Mouse (Mus musculus) stomach, embryonic 14.5 days (tissue): ENCODE data around the gene Rcn2. TPM values are rescaled to one million over a fixed set of nuclear protein-coding genes. Genes with fewer than 3 reads are reported as not detected.
A peak's percentile ranks its signal among the peaks of the same experiment; 100 is the strongest.

ENCODE experiments used
- ATAC-seq: fragments of 200-750 bp; cut with Nextera tagmentation; 2 replicates; pipeline ENCODE4 v1.8.0; 2017; ENCODE audit warnings: low read depth, moderate TSS enrichment; ENCODE audit not compliant: insufficient number of reproducible peaks, insufficient read depth, low FRiP score
- H3K27ac ChIP-seq: fragments of 300-500 bp; sonication (generic); 2 replicates; pipeline ENCODE4 v1.5.1; 2014; ENCODE audit warnings: mild to moderate bottlenecking, low read length, moderate library complexity, mixed read lengths
- H3K27me3 ChIP-seq: fragments of 300-500 bp; sonication (generic); 2 replicates; pipeline ENCODE4 v1.6.1; 2014; ENCODE audit warnings: low read length, control low read depth, mixed read lengths; ENCODE audit not compliant: control insufficient read depth, insufficient read depth
- H3K36me3 ChIP-seq: fragments of 300-500 bp; sonication (generic); 2 replicates; pipeline ENCODE4 v1.6.1; 2014; ENCODE audit warnings: mild to moderate bottlenecking, control low read depth, low read length, moderate library complexity, mixed read lengths; ENCODE audit not compliant: control insufficient read depth, insufficient read depth
- H3K4me1 ChIP-seq: fragments of 300-500 bp; sonication (generic); 2 replicates; pipeline ENCODE4 v1.6.1; 2014; ENCODE audit warnings: low read length, control low read depth, mixed read lengths; ENCODE audit not compliant: control insufficient read depth, insufficient read depth
- H3K4me2 ChIP-seq: fragments of 300-500 bp; sonication (generic); replicated peaks from 2 replicates; pipeline ENCODE4 v1.6.1; 2014; ENCODE audit warnings: low read depth, low read length, control low read depth
- H3K4me3 ChIP-seq: fragments of 300-500 bp; sonication (generic); 2 replicates; pipeline ENCODE4 v1.5.1; 2014; ENCODE audit warnings: low read depth, low read length, control low read depth
- H3K9ac ChIP-seq: fragments of 300-500 bp; sonication (generic); replicated peaks from 2 replicates; pipeline ENCODE4 v1.6.1; 2014; ENCODE audit warnings: low read depth, mild to moderate bottlenecking, control low read depth, low read length, moderate library complexity, mixed read lengths
- H3K9me3 ChIP-seq: fragments of 300-500 bp; sonication (generic); 2 replicates; pipeline ENCODE4 v1.6.1; 2016; ENCODE audit warnings: low read depth, low read length, control low read depth; ENCODE audit not compliant: control insufficient read depth
- WGBS: fragments of 180-500 bp; shearing (Covaris S2); extraction: QIAGEN DNeasy Blood & Tissue Kit; methylation state at CpG from one replicate; pipeline ENCODE4 v1.1.7; 2014; 5-methylcytosine and 5-hydroxymethylcytosine counted together
- polyA plus RNA-seq: library from polyadenylated mRNA; unstranded; fragments of >200 nt; fragmentation: Nextera tagmentation; extraction: Ambion mirVana; gene quantifications from 2 replicates; pipeline ENCODE4 v1.2.1, GENCODE M21; 2014

The Rcn2 gene
- polyA plus RNA-seq, 1 experiment from 2014 or later: 247 TPM

DNA sequence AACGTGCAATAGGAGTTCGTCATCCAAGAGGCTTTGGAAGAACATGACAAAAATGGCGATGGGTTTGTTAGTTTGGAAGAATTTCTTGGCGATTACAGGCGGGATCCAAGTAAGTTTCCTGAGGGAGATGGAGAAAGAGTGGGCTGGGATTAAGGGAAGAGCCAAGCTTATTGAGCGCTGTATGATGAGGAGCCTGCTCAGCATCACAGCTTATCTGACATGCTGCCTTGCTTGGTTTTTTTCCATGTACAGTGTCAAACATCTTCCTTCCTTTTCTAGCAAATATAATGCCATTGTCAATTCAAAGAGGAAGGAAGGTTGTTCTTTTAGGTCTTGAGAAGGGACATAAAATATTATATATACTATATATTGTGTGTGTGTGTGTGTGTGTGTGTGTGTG is 14.5 kb downstream of the Rcn2 start:
- Histone ChIP-seq H3K4me3 (no peak overlapping the region), H3K27me3 (no peaks in the 10 kb centered on the region), H3K27ac (no peak overlapping the region), H3K9me3 (no peaks in the 10 kb centered on the region), H3K4me1 (no peaks in the 10 kb centered on the region), H3K9ac (no peak overlapping the region), H3K36me3 (peaks cover 53% of the 10 kb centered on the region), H3K4me2 (no peak overlapping the region)
- no peak for ATAC-seq
- 88% methylated on average over 6 of the region's 6 CpGs for WGBS

DNA sequence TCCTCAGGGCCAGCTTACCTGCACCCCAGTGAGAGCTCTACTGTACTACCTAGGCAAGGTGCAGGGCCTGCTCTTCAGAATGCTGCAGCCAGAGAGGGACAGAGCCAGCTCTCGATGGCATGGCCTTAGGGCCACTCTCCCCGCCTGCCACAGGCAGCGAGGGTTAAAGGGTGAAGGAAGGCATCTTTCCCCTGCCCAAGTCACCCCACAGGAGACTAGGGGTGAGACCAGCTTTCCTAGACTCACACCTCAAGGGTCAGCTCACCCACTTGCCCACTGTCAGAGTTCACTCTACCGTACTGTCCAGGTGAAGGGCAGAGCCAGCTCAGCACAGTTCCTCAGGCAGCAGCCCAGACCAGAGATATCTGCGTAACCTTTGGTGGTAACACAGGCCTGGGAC is 20.7 kb downstream of the Rcn2 start:
- Histone ChIP-seq H3K4me3 (no peak overlapping the region), H3K9ac (no peak overlapping the region), H3K36me3 (peaks cover 46% of the 10 kb centered on the region), H3K4me2 (no peak overlapping the region), H3K27ac (no peak overlapping the region), H3K9me3 (no peaks in the 10 kb centered on the region), H3K27me3 (no peaks in the 10 kb centered on the region), H3K4me1 (no peaks in the 10 kb centered on the region; the same call in 1 of the 2 replicates)
- WGBS: 91% methylated on average over 5 of the region's 5 CpGs
- ATAC-seq: no peak

DNA sequence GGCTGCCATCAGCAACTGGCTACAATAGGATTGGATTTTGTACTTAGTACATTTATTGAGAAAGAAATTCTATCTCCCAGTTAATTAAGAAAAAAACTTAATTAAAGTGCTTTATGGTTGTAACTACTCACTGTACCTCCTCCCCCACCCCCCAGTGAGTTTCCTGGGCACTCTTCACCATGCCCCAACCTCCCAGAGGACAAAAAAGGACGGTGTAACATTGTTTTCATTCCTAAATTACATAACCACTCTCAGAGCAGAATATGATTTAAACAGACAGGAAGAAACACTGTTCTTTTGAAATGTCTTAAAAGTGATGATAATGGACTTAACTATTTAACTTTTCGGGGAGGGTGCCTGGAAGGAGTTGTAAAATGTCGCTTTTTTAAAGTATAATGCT is 23.4 kb downstream of the Rcn2 start:
- no peak for ATAC-seq
- no peak overlapping the region for H3K27ac ChIP-seq

DNA sequence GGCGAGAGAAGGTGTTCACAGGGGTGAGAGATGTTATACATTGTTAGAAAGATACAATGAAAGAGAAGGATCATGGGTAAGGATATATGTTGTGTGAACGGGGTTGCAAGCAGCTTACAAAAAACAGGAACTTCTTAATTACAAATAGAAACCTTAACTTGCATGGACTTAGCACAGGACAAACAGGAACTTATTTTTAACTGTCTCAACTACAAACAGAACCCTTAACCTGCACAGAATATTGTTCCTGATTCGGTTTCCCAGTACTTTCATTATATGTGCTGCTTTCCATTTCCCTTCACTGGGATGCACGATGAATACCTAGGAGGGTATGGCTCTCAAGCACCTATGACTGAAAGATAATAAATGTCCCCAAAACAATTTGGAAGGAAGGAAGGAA is 26.3 kb downstream of the Rcn2 start:
- no peaks in the 10 kb centered on the region for H3K9me3 ChIP-seq
- WGBS: 90% methylated on average over 4 of the region's 4 CpGs
- peaks cover 21% of the 10 kb centered on the region; the same call in 1 of the 2 replicates for H3K36me3 ChIP-seq
- H3K9ac ChIP-seq: no peak overlapping the region
- H3K27ac ChIP-seq: no peak overlapping the region
- no peak overlapping the region for H3K4me2 ChIP-seq
- H3K27me3 ChIP-seq: no peaks in the 10 kb centered on the region
- H3K4me1 ChIP-seq: no peaks in the 10 kb centered on the region; the same call in 1 of the 2 replicates
- no peak overlapping the region for H3K4me3 ChIP-seq
- no peak for ATAC-seq

More for the DNA sequence above, 23.4 kb downstream of the Rcn2 start:
- WGBS: 61% methylated on average over 3 of the region's 3 CpGs
- no peak overlapping the region for H3K9ac ChIP-seq
- no peak overlapping the region for H3K4me3 ChIP-seq
- no peak overlapping the region for H3K4me2 ChIP-seq
- no peaks in the 10 kb centered on the region; the same call in 1 of the 2 replicates for H3K4me1 ChIP-seq
- peaks cover 32% of the 10 kb centered on the region for H3K36me3 ChIP-seq
- no peaks in the 10 kb centered on the region for H3K9me3 ChIP-seq
- H3K27me3 ChIP-seq: no peaks in the 10 kb centered on the region

DNA sequence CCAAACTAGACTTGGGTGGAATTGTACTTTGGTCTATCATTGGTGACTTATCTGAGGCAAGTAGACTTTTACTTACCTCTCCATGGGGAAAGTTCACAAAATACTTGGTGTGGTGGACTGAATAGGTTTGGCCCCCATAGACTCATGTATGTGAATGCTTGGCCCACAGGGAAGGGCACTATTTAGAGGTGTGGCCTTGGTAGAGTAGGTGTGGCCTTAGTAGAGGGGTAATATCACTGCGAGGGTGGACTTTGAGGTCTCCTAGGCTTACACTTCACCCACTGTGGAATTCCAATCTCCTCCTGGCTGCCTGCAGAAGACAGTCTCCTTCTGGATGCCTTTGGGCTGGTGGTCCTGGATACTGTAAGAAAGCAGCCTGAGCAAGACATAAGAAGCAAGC is 27.0 kb downstream of the Rcn2 start:
- H3K27ac ChIP-seq: no peak overlapping the region
- 96% methylated on average over 1 of the region's 1 CpGs for WGBS

DNA sequence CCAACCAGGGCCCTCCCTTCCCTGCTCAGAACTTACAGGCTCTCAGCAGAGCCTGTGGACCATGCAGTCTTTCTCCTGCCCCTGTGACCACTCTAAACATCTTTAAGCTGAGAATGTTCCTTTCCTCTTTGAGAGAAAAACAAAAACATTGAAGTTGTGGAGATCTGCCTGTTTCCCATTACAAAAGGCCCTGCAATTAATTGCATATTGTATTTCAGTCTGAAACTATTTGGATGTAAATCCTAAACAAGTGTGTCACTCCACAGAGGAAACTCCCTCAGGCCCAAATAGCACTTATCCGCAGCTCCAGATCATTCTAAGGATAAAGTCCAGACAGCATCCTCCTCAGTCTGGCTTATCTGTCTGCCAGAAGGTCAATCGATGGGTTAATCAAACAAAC is 31.2 kb downstream of the Rcn2 start:
- 49% methylated on average over 2 of the region's 2 CpGs for WGBS
- H3K27me3 ChIP-seq: no peaks in the 10 kb centered on the region
- ATAC-seq: no peak
- H3K27ac ChIP-seq: no peak overlapping the region
- H3K9me3 ChIP-seq: no peaks in the 10 kb centered on the region
- no peak overlapping the region for H3K4me3 ChIP-seq
- H3K4me2 ChIP-seq: no peak overlapping the region
- no peak overlapping the region for H3K9ac ChIP-seq
- H3K36me3 ChIP-seq: peaks cover 8% of the 10 kb centered on the region; the same call in 1 of the 2 replicates
- peaks cover 11% of the 10 kb centered on the region for H3K4me1 ChIP-seq

More for the DNA sequence above, 27.0 kb downstream of the Rcn2 start:
- Histone ChIP-seq H3K9me3 (no peaks in the 10 kb centered on the region), H3K27me3 (no peaks in the 10 kb centered on the region), H3K4me3 (no peak overlapping the region), H3K4me1 (no peaks in the 10 kb centered on the region; the same call in 1 of the 2 replicates), H3K4me2 (no peak overlapping the region), H3K36me3 (peaks cover 21% of the 10 kb centered on the region; the same call in 1 of the 2 replicates), H3K9ac (no peak overlapping the region)
- ATAC-seq: no peak

DNA sequence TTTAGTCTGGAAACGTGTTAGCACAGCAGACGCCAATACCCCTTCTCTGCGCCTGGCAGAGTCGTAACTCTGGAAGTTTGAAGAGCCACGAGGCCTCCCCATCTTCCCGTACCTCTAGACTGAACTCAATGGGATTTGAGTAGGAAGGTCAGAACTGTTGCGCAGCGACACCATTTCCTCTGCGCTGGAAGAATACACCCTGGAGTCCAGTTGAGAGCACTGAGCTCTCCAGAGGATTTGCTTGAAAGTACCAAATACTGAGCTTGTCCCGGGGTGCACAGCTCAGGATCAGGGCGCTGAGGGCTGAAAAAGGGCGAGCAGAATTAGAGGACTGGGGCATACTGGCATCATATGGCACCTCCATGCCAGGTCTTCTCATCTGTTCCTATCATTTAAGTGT is 33.2 kb downstream of the Rcn2 start:
- Histone ChIP-seq H3K36me3 (peaks cover 9% of the 10 kb centered on the region; the same call in 1 of the 2 replicates), H3K4me1 (peaks cover 11% of the 10 kb centered on the region), H3K9ac (no peak overlapping the region), H3K27me3 (no peaks in the 10 kb centered on the region), H3K27ac (no peak overlapping the region), H3K4me2 (no peak overlapping the region), H3K4me3 (no peak overlapping the region), H3K9me3 (no peaks in the 10 kb centered on the region)
- WGBS: 81% methylated on average over 12 of the region's 12 CpGs
- no peak for ATAC-seq

DNA sequence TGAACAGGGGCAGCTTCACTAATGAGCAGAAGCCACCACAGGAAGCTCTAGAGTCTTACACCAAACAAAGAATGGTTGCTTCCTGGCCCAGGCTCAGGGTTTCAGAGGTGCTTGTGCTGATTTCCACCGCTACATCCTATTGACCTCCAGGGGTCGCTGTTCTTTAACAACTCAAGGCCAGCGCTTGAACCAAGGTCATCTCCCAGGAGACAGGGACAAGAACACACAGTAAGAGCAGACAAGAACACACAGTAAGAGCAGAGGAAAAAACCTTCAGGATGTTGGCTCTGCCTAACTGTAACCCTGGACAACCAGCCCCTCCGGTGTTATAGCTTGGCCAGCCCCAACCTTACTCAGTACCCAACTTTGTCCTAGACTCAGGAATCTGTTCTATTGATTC is 33.6 kb downstream of the Rcn2 start:
- no peak overlapping the region for H3K9ac ChIP-seq
- no peaks in the 10 kb centered on the region for H3K9me3 ChIP-seq
- H3K4me1 ChIP-seq: peaks cover 11% of the 10 kb centered on the region
- peaks cover 9% of the 10 kb centered on the region; the same call in 1 of the 2 replicates for H3K36me3 ChIP-seq
- 6% methylated on average over 4 of the region's 4 CpGs for WGBS
- ATAC-seq: peak; percentile 35; the same call in 1 of the 2 replicates
- no peak overlapping the region for H3K4me3 ChIP-seq
- no peak overlapping the region for H3K4me2 ChIP-seq
- H3K27me3 ChIP-seq: no peaks in the 10 kb centered on the region
- H3K27ac ChIP-seq: peak overlapping the region; percentile 66
